Mouse (Mus musculus) MEL (cell line): ENCODE data around the gene Chrne. TPM values are rescaled to one million over a fixed set of nuclear protein-coding genes. Genes with fewer than 3 reads are reported as not detected.

Experiments
- DNase-seq: peaks from one replicate; pipeline ENCODE4 v3.0.0; 2011; ENCODE audit warnings: low read depth, low spot score
- H3K27ac ChIP-seq: 2 replicates; pipeline ENCODE4 v1.5.1; 2012; ENCODE audit warnings: low read depth, mild to moderate bottlenecking, control low read depth, low read length, moderate library complexity; ENCODE audit not compliant: control insufficient read depth
- H3K27me3 ChIP-seq, 2 experiments: fragments of 150-350 bp in 1 of 2; sonication (generic) in 1 of 2; 2 replicates each; pipeline ENCODE4 v1.6.1; 2012; ENCODE audit warnings: low read length in 2 of 2, mild to moderate bottlenecking in 2 of 2, improper control_type of control experiment in 1 of 2, moderate library complexity in 1 of 2; ENCODE audit not compliant: insufficient read depth in 2 of 2, control insufficient read depth in 1 of 2
- H3K36me3 ChIP-seq, 2 experiments: 2 replicates each; pipeline ENCODE4 v1.6.1; 2012 to 2014; ENCODE audit warnings: low read length in 2 of 2, improper control_type of control experiment in 1 of 2, inconsistent platforms in 1 of 2, mild to moderate bottlenecking in 1 of 2; ENCODE audit not compliant: insufficient read depth in 2 of 2, control insufficient read depth in 1 of 2
- H3K4me1 ChIP-seq, 2 experiments: fragments of 150-350 bp in 1 of 2; sonication (generic) in 1 of 2; 2 replicates each; pipeline ENCODE4 v1.6.1; 2012; ENCODE audit warnings: low read length in 2 of 2, improper control_type of control experiment in 1 of 2, mild to moderate bottlenecking in 1 of 2; ENCODE audit not compliant: insufficient read depth in 2 of 2, control insufficient read depth in 1 of 2
- H3K4me3 ChIP-seq, 2 experiments: fragments of 150-350 bp in 1 of 2; sonication (generic) in 1 of 2; 2 replicates each; pipeline ENCODE4 v1.5.1; 2012; ENCODE audit warnings: low read depth in 2 of 2, low read length in 2 of 2, mild to moderate bottlenecking in 2 of 2, moderate library complexity in 2 of 2, control low read depth in 1 of 2, improper control_type of control experiment in 1 of 2; ENCODE audit not compliant: control insufficient read depth in 1 of 2, insufficient read depth in 1 of 2
- H3K79me2 ChIP-seq: 2 replicates; pipeline ENCODE4 v1.6.1; 2012; ENCODE audit warnings: mild to moderate bottlenecking, low read length, moderate library complexity; ENCODE audit not compliant: control insufficient read depth, poor library complexity, insufficient read depth
- H3K9ac ChIP-seq: 2 replicates; pipeline ENCODE4 v1.6.1; 2012; ENCODE audit warnings: low read depth, mild to moderate bottlenecking, control low read depth, low read length, moderate library complexity; ENCODE audit not compliant: control insufficient read depth, poor library complexity, severe bottlenecking
- H3K9me3 ChIP-seq: fragments of 150-350 bp; sonication (generic); replicated peaks from 2 replicates; pipeline ENCODE4 v1.6.1; 2012; ENCODE audit warnings: mild to moderate bottlenecking, low read length, improper control_type of control experiment, moderate library complexity; ENCODE audit not compliant: insufficient read depth
- BHLHE40 ChIP-seq: IDR thresholded peaks from 2 replicates; pipeline ENCODE4 v1.6.1; 2012; ENCODE audit warnings: low read depth, mild to moderate bottlenecking, inconsistent platforms, low read length, improper control_type of control experiment, borderline replicate concordance
- CHD1 ChIP-seq: IDR thresholded peaks from 2 replicates; pipeline ENCODE4 v1.6.1; 2012; ENCODE audit warnings: low read depth, mild to moderate bottlenecking, inconsistent platforms, low read length, improper control_type of control experiment
- CTCF ChIP-seq, 3 experiments: IDR thresholded peaks in 2 of 3; conservative IDR thresholded peaks in 1 of 3; 2 replicates each; pipeline ENCODE4 v1.5.1; 2011 to 2012; ENCODE audit warnings: low read length in 3 of 3, low read depth in 2 of 3, mild to moderate bottlenecking in 2 of 3, improper control_type of control experiment in 1 of 3, inconsistent platforms in 1 of 3, mixed read lengths in 1 of 3, moderate library complexity in 1 of 3; ENCODE audit not compliant: control insufficient read depth in 1 of 3, insufficient read depth in 1 of 3, poor library complexity in 1 of 3, severe bottlenecking in 1 of 3
- EP300 ChIP-seq, 2 experiments: IDR thresholded peaks; 2 replicates each; pipeline ENCODE4 v1.6.1; 2011; ENCODE audit warnings: improper control_type of control experiment in 2 of 2, low read length in 2 of 2, low read depth in 1 of 2, mild to moderate bottlenecking in 1 of 2
- ETS1 ChIP-seq: IDR thresholded peaks from 2 replicates; pipeline ENCODE4 v1.6.1; 2012; ENCODE audit warnings: low read depth, mild to moderate bottlenecking, inconsistent platforms, low read length, improper control_type of control experiment, moderate library complexity
- GATA1 ChIP-seq: IDR thresholded peaks from 2 replicates; pipeline ENCODE4 v1.6.1; 2011; ENCODE audit warnings: low read depth, low read length, improper control_type of control experiment
- HCFC1 ChIP-seq: IDR thresholded peaks from 2 replicates; pipeline ENCODE4 v1.6.1; 2012; ENCODE audit warnings: low read depth, mild to moderate bottlenecking, inconsistent platforms, low read length, improper control_type of control experiment, moderate library complexity
- MAX ChIP-seq: IDR thresholded peaks from 2 replicates; pipeline ENCODE4 v1.6.1; 2011; ENCODE audit warnings: low read length, improper control_type of control experiment
- MAZ ChIP-seq: IDR thresholded peaks from 2 replicates; pipeline ENCODE4 v1.6.1; 2012; ENCODE audit warnings: low read depth, mild to moderate bottlenecking, inconsistent platforms, low read length, improper control_type of control experiment
- MXI1 ChIP-seq: IDR thresholded peaks from 2 replicates; pipeline ENCODE4 v1.6.1; 2011; ENCODE audit warnings: mild to moderate bottlenecking, low read depth, low read length, improper control_type of control experiment
- MYB ChIP-seq: IDR thresholded peaks from 2 replicates; pipeline ENCODE4 v1.6.1; 2011; ENCODE audit warnings: mild to moderate bottlenecking, low read depth, low read length, improper control_type of control experiment
- MYC ChIP-seq: IDR thresholded peaks from 2 replicates; pipeline ENCODE4 v1.6.1; 2011; ENCODE audit warnings: low read depth, mild to moderate bottlenecking, low read length, improper control_type of control experiment, moderate library complexity
- NELFE ChIP-seq: IDR thresholded peaks from 2 replicates; pipeline ENCODE4 v1.6.1; 2011; ENCODE audit warnings: low read depth, low read length, improper control_type of control experiment
- RAD21 ChIP-seq: IDR thresholded peaks from 2 replicates; pipeline ENCODE4 v1.6.1; 2011; ENCODE audit warnings: mild to moderate bottlenecking, low read depth, low read length, improper control_type of control experiment
- RCOR1 ChIP-seq: IDR thresholded peaks from 2 replicates; pipeline ENCODE4 v1.6.1; 2012; ENCODE audit warnings: low read depth, mild to moderate bottlenecking, inconsistent platforms, low read length, improper control_type of control experiment
- SIN3A ChIP-seq: IDR thresholded peaks from 2 replicates; pipeline ENCODE4 v1.6.1; 2012; ENCODE audit warnings: low read length, improper control_type of control experiment, inconsistent platforms
- SMC3 ChIP-seq: IDR thresholded peaks from 2 replicates; pipeline ENCODE4 v1.6.1; 2011; ENCODE audit warnings: low read depth, low read length, improper control_type of control experiment
- TBP ChIP-seq: IDR thresholded peaks from 2 replicates; pipeline ENCODE4 v1.8.0; 2011; ENCODE audit warnings: low read depth, low read length, improper control_type of control experiment
- USF1 ChIP-seq: IDR thresholded peaks from 2 replicates; pipeline ENCODE4 v1.6.1; 2014; ENCODE audit warnings: low read depth, mild to moderate bottlenecking, inconsistent platforms, low read length, improper control_type of control experiment, moderate library complexity
- USF2 ChIP-seq, 2 experiments: IDR thresholded peaks; 2 replicates each; pipeline ENCODE4 v1.6.1; 2011 to 2012; ENCODE audit warnings: improper control_type of control experiment in 2 of 2, low read length in 2 of 2, borderline replicate concordance in 1 of 2, inconsistent platforms in 1 of 2, low read depth in 1 of 2, mild to moderate bottlenecking in 1 of 2; ENCODE audit not compliant: insufficient read depth in 1 of 2
- ZC3H11A ChIP-seq: IDR thresholded peaks from 2 replicates; pipeline ENCODE4 v1.6.1; 2012; ENCODE audit warnings: low read depth, mild to moderate bottlenecking, inconsistent platforms, low read length, improper control_type of control experiment
- ZKSCAN1 ChIP-seq: IDR thresholded peaks from 2 replicates; pipeline ENCODE4 v1.6.1; 2012; ENCODE audit warnings: low read depth, mild to moderate bottlenecking, inconsistent platforms, low read length, improper control_type of control experiment, moderate library complexity
- ZMIZ1 ChIP-seq: IDR thresholded peaks from 2 replicates; pipeline ENCODE4 v1.6.1; 2012; ENCODE audit warnings: low read depth, mild to moderate bottlenecking, inconsistent platforms, low read length, improper control_type of control experiment, moderate library complexity
- ZNF384 ChIP-seq: IDR thresholded peaks from 2 replicates; pipeline ENCODE4 v1.6.1; 2012; ENCODE audit warnings: low read depth, mild to moderate bottlenecking, inconsistent platforms, low read length, improper control_type of control experiment
- polyA plus RNA-seq, 2 experiments: library from polyadenylated mRNA; stranded (reverse) in 1 of 2; unstranded in 1 of 2; fragments of >175 nt in 1 of 2; fragments of >200 nt in 1 of 2; gene quantifications; 2 replicates each; pipeline versions ENCODE4 v1.2.1 to v1.2.4; 2012; ENCODE audit warnings: low replicate concordance in 2 of 2, low read depth in 1 of 2; ENCODE audit not compliant: insufficient read length in 2 of 2, insufficient read depth in 1 of 2, missing spikeins in 1 of 2
- total RNA-seq: library from RNA; depleted of rRNA; stranded (reverse); fragments of 300-350 nt; gene quantifications from 2 replicates; pipeline ENCODE4 v1.2.3, GENCODE M21; 2012

Chrne gene
- total and polyA plus RNA-seq, 3 experiments = 0.33 to 0.54 TPM; not detected in 1

DNA sequence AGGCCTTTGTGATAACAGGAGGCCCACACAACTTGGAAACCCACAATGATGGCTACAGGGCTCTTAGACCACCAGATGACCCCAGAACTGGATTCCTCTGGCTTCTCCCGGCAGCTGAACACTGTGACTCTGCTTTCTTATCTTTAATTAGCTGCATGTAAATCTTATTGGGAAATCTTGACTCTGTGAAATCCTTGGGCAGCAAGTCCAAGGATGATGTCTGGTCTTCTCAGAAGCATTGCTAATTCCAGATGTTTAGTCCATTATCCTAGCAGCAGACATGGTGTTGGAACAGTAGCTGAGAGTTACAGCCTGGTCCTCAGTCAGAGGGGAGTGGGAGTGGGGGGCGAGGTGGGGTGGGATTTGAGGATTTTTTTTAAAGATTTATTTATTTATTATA is 9.4 kb upstream of the Chrne start:
- Histone ChIP-seq H3K9ac (no peak overlapping the region), H3K27me3 (no peaks in the 10 kb centered on the region), H3K79me2 (no peaks in the 10 kb centered on the region), H3K36me3 (peaks cover 0 to 2% of the 10 kb centered on the region in 2 experiments; a peak in 1 of 4 replicates), H3K4me3 (no peak overlapping the region), H3K27ac (no peak overlapping the region), H3K9me3 (no peaks in the 10 kb centered on the region), H3K4me1 (peaks cover 0 to 8% of the 10 kb centered on the region in 2 experiments; a peak in 2 of 4 replicates)
- TF ChIP-seq ZNF384 (no peak), MXI1 (no peak), MYB (no peak), USF1 (no peak)
- DNase-seq = no peak

DNA sequence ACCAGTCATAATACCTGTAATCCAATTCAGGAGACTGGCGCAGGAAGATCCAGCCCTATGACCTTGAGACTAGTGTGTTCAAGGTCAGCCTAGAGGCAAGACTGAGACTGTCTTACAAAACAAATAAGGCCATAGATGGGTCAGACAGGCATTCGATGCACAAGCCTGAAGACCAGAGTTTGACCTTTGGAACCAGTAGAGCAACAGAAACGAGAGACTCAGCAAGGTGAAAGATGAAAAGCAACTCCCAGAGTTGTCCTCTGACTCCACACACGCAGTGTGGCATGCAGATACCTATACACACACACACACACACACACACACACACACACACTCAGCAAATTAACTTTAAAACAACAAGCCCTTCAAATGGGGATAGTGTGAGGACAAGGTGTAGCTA is 7.9 kb upstream of the Chrne start:
- Histone ChIP-seq H3K36me3 (peaks cover 0 to 10% of the 10 kb centered on the region in 2 experiments; a peak in 2 of 4 replicates), H3K27me3 (no peaks in the 10 kb centered on the region)
- no peak for TF ChIP-seq HCFC1
- TF ChIP-seq NELFE = no peak
- no peak for TF ChIP-seq GATA1
- TF ChIP-seq ZMIZ1 = no peak
- TF ChIP-seq MAZ = no peak
- TF ChIP-seq ETS1 = no peak
- TF ChIP-seq ZKSCAN1 = no peak
- TF ChIP-seq SMC3 = no peak
- no peak for TF ChIP-seq BHLHE40
- no peak for TF ChIP-seq CTCF (IDR thresholded peaks at IDR 0.05 in 2 of 3, conservative IDR thresholded peaks at IDR 0.05 in 1 of 3; ENCODE audit: control insufficient read depth in 1 of 3, insufficient read depth in 1 of 3, low read depth in 2 of 3, low read length in 3 of 3, poor library complexity in 1 of 3, severe bottlenecking in 1 of 3)
- no peak for TF ChIP-seq ZNF384
- TF ChIP-seq MYB = no peak
- TF ChIP-seq CHD1 = no peak
- TF ChIP-seq EP300 (IDR thresholded peaks at IDR 0.05; ENCODE audit: low read depth in 1 of 2, low read length in 2 of 2) = no peak
- TF ChIP-seq, all 39 proteins: peak for 0
- no peak overlapping the region for H3K27ac ChIP-seq
- H3K79me2 ChIP-seq = no peaks in the 10 kb centered on the region
- DNase-seq = no peak
- no peak overlapping the region for H3K9ac ChIP-seq
- no peaks in the 10 kb centered on the region for H3K9me3 ChIP-seq
- peaks cover 5 to 15% of the 10 kb centered on the region in 2 experiments for H3K4me1 ChIP-seq
- H3K4me3 ChIP-seq = no peak overlapping the region

DNA sequence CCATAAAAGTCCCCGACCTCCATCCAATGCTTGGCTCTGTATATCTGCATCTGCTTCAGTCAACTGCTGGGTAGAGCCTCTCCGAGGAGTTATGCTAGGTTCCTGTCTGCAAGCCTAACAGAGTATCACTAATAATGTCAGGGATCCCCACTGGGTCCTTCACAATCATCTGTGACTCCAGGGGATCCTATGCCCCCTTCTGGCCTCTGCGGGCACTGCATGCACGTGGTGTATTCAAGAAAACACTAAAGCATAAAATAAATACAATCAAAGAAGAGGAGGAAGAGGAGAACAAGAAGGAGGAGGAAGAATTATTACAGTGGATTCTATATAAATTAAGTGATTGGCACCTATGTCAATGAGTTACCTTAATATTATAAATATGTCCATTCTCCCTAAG is 6.5 kb upstream of the Chrne start:
- H3K4me1 ChIP-seq = peaks cover 5 to 16% of the 10 kb centered on the region in 2 experiments
- no peaks in the 10 kb centered on the region for H3K9me3 ChIP-seq
- no peaks in the 10 kb centered on the region for H3K27me3 ChIP-seq
- H3K79me2 ChIP-seq = no peaks in the 10 kb centered on the region
- no peak overlapping the region for H3K4me3 ChIP-seq
- no peak overlapping the region for H3K9ac ChIP-seq
- TF ChIP-seq USF2 (IDR thresholded peaks at IDR 0.05; ENCODE audit: borderline replicate concordance in 1 of 2, insufficient read depth in 1 of 2, low read depth in 1 of 2, low read length in 2 of 2) = no peak
- TF ChIP-seq SMC3 = peak; percentile 91
- peak; percentile 62; the same call in 1 of the 2 replicates for TF ChIP-seq SIN3A
- TF ChIP-seq TBP = no peak
- peak; percentile 95 for TF ChIP-seq MYC
- no peak for TF ChIP-seq RCOR1
- TF ChIP-seq GATA1 = no peak
- peak; percentile 78 for TF ChIP-seq ZC3H11A
- TF ChIP-seq USF1 = peak; percentile 59
- TF ChIP-seq MXI1 = peak; percentile 55; the same call in 1 of the 2 replicates
- peak; percentile 76 for TF ChIP-seq RAD21
- TF ChIP-seq MAX = peak; percentile 85
- peak; percentile 79 to 81 (median 80) for TF ChIP-seq CTCF (IDR thresholded peaks at IDR 0.05 in 2 of 3, conservative IDR thresholded peaks at IDR 0.05 in 1 of 3; ENCODE audit: control insufficient read depth in 1 of 3, insufficient read depth in 1 of 3, low read depth in 2 of 3, low read length in 3 of 3, poor library complexity in 1 of 3, severe bottlenecking in 1 of 3)
- no peak overlapping the region for H3K27ac ChIP-seq
- peaks cover 0 to 14% of the 10 kb centered on the region in 2 experiments; a peak in 2 of 4 replicates for H3K36me3 ChIP-seq
- DNase-seq = peak; percentile 89
